Mouse (Mus musculus): ENCODE data around the gene Bcor. TPM values are rescaled to one million over a fixed set of nuclear protein-coding genes. Genes with fewer than 3 reads are reported as not detected.

Gene Bcor
- total and polyA plus RNA-seq, 2 experiments from 2014 or later = 12.9 to 45.5 TPM

DNA sequence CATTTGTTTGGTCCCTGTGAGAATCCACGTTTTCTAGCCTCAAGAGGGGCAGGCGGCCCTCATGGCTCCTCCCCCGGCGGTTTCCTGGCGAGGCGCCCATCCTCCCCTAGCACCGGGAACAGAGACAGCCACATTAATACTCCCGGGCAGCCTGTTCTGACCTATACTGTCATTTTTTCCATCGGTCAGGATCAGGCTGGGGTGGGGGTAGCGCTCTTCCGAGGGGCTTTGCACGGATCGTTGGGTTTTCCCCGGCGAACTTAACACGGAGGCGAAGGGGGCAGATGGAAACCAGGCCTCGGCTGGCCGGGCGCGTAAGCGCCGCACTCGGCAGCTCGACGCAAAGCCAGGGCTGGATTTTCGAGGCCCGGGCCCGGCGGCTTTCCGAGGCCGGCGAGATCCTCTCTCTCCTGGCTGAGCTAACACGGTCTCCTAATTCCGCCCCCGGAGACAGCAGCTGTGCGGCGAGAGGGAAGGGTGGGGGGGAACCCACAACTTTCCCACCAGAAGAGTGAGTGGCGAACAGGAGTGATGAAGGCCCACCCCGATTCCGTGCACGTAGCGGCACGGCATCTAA, 1.8 kb downstream of the Bcor start:
- no peaks in the 10 kb centered on the region for H3K36me3 ChIP-seq (ENCODE audit: insufficient read depth, low read length)
- H3K9me3 ChIP-seq (ENCODE audit: low read length) = no peaks in the 10 kb centered on the region
- no peak overlapping the region for H3K27ac ChIP-seq (ENCODE audit: low read depth, low read length)
- no peaks in the 10 kb centered on the region for H3K4me1 ChIP-seq (ENCODE audit: insufficient read depth, low read length)
- DNase-seq (ENCODE audit: low spot score) = peak; percentile 52
- H3K9ac ChIP-seq (replicated peaks; ENCODE audit: low read length, poor library complexity, severe bottlenecking) = no peak overlapping the region
- H3K4me3 ChIP-seq (ENCODE audit: low read depth, low read length) = peak overlapping the region; percentile 44
- WGBS = 7% methylated on average over 42 of the region's 44 CpGs
- peak overlapping the region; percentile 66 for H3K4me2 ChIP-seq (ENCODE audit: low read depth, low read length, poor library complexity, severe bottlenecking)
- H3K27me3 ChIP-seq (ENCODE audit: insufficient read depth, low read length) = peaks cover 19% of the 10 kb centered on the region; the same call in 1 of the 2 replicates
- ATAC-seq (ENCODE audit: low FRiP score) = peak; percentile 31; the same call in 1 of the 2 replicates
- TF ChIP-seq CTCF (IDR thresholded peaks at IDR 0.05) = no peak

DNA sequence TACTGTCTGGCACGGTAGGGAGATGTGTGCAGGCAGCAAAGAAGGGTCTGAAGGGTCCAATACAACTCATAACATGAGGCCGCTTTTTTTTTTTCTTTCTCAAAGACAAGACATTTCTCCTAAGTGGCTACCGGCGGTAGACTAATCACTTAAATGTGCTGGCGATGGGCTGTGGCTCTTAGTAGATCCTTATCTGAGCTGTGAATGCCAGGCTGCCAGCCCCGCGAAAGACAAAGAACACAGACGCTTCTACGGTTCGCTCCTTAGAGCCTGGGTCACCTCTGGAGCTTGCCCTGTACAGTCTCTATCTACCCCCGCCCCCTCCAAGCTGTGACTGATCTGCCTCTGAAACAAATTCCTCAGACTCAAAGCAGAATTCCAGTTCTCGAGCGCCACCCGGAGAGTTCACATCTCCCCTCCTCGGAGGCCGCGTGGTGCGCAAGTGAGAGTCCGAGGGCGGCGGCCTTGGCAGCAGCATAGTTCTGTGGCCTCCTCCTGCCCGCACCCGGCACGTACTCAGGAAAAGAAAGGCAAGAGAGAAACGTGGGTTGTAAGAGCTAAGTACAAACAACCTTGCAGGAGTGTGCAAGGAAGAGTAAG, 2.7 kb downstream of the Bcor start:
- Histone ChIP-seq H3K4me1 (ENCODE audit: insufficient read depth, low read length) (no peaks in the 10 kb centered on the region), H3K9me3 (ENCODE audit: low read length) (no peaks in the 10 kb centered on the region), H3K4me3 (ENCODE audit: low read depth, low read length) (no peak overlapping the region), H3K4me2 (ENCODE audit: low read depth, low read length, poor library complexity, severe bottlenecking) (peak overlapping the region; percentile 66; the same call in 1 of the 2 replicates), H3K36me3 (ENCODE audit: insufficient read depth, low read length) (no peaks in the 10 kb centered on the region), H3K27me3 (ENCODE audit: insufficient read depth, low read length) (peaks cover 19% of the 10 kb centered on the region; the same call in 1 of the 2 replicates), H3K27ac (ENCODE audit: low read depth, low read length) (no peak overlapping the region), H3K9ac (replicated peaks; ENCODE audit: low read length, poor library complexity, severe bottlenecking) (no peak overlapping the region)
- no peak for ATAC-seq (ENCODE audit: low FRiP score)
- 13% methylated on average over 25 of the region's 25 CpGs for WGBS
- no peak for TF ChIP-seq CTCF (IDR thresholded peaks at IDR 0.05)
- no peak for DNase-seq (ENCODE audit: low spot score)

DNA sequence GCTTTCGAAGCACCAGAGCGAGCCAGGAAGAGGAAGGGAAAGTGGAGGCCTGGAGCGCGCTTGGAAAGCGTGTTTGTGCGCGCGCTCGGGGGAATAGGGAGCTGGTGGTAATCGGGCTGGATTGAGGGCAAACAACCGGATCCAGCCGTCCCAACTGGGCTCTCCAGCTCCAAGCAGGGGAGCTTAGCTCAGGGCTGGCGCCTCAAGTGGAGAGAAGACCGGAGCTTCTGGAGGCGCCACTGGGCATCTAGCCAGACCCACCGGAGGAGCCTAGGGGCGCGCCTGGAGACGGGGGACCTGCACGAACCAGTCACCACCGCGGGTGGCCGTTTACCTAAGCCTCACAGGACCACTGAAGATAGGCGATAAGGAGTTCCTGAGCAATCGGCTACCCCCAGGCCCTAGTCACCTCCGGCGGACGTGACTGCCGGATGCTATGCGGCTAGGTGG, 4.3 kb downstream of the Bcor start:
- 11% methylated on average over 20 of the region's 30 CpGs for WGBS

DNA sequence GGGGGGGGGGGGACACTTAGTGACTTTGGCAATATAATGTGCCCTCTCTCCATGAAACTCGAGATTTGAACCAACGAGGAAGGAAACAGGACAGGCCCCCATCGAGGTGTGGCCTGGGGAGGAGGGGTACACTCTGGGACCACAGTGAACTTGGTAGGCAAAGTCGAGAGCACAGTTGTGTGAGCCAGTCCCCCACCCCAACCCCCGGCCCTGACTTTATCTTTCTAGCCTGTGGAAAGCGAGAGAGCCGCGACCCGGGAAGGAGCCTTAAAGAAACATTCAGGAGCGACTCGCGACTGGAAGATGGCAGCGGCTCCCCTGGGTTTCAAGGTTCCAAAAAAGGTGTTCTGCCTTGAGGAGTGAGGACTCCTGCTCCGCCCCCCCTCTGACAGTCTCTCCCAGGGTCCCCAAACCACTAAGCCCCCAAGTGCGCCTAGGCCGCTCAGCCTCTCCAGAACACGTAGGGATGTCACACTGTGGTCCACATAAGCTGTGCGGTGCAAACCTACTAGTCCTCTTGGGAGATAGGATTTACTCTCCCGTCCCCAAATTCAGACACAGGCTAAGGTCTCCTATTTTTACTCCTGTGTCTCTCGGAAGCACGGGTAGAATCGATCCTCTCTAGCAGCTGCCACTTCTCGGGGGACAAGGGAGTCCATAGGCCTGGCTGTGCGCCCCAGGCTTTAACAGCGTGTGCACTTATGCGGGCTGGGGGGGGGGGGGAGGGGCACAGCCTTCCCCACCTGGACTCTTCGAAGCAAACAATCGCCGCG, 4.9 kb downstream of the Bcor start:
- H3K4me1 ChIP-seq (ENCODE audit: insufficient read depth, low read length) = no peaks in the 10 kb centered on the region
- 23% methylated on average over 27 of the region's 30 CpGs for WGBS

More for the DNA sequence above, 4.3 kb downstream of the Bcor start:
- H3K27ac ChIP-seq (ENCODE audit: low read depth, low read length) = no peak overlapping the region
- no peaks in the 10 kb centered on the region for H3K36me3 ChIP-seq (ENCODE audit: insufficient read depth, low read length)
- TF ChIP-seq CTCF (IDR thresholded peaks at IDR 0.05) = peak; percentile 19; the same call in 1 of the 2 replicates
- H3K4me2 ChIP-seq (ENCODE audit: low read depth, low read length, poor library complexity, severe bottlenecking) = peak overlapping the region; percentile 42
- no peaks in the 10 kb centered on the region for H3K4me1 ChIP-seq (ENCODE audit: insufficient read depth, low read length)
- ATAC-seq (ENCODE audit: low FRiP score) (no peak), DNase-seq (ENCODE audit: low spot score) (no peak)
- H3K9me3 ChIP-seq (ENCODE audit: low read length) = no peaks in the 10 kb centered on the region
- H3K4me3 ChIP-seq (ENCODE audit: low read depth, low read length) = peak overlapping the region; percentile 20; the same call in 1 of the 2 replicates
- H3K9ac ChIP-seq (replicated peaks; ENCODE audit: low read length, poor library complexity, severe bottlenecking) = no peak overlapping the region
- peaks cover 19% of the 10 kb centered on the region; the same call in 1 of the 2 replicates for H3K27me3 ChIP-seq (ENCODE audit: insufficient read depth, low read length)

DNA sequence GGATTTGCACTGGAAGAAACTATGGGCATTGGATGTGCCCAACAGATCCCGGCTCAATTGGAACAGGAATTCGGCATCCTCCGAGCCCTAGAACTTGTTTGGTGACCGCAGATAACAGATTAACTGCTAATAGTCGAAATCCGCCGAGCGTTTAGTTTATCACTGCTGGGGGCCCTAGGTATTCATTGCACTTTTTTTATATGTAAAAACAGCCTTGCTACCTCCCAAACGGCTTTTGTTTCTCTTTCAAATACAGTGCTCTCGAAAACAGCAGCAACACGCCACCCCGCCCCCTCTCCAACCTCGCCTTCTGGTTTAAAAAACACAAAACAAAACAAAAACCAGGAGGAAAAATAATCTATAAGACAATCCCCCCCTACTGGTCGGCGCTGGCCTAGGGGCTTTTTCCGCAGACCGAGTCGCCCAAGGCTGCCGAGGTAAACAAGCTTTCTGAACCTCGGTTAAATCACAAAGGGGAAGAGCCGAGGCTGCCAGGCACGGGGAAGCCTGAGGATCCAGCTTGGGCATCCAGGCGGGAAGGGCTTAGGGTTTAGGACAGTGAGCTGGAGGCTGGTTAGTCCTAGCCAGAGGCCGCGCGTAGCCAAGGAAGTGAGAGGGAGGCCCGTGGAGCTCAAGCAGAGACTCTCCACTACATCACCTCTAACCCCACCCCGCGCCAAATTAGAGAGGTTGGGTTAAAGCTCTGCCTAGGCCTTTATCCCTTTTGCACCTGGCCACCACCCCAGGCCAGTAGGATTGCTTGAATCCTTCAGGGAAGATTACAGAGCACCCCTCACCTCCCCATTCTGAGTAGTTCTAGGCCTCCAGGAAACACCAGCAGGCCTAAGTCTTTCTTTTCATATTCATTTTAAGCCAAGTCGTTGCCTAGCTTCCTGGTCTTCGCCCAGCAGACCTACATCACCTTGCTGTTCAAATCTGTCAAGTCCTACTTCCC, 6.7 kb downstream of the Bcor start:
- DNase-seq (ENCODE audit: low spot score) = no peak
- Histone ChIP-seq H3K27ac (ENCODE audit: low read depth, low read length) (no peak overlapping the region), H3K27me3 (ENCODE audit: insufficient read depth, low read length) (peaks cover 19% of the 10 kb centered on the region; the same call in 1 of the 2 replicates), H3K9ac (replicated peaks; ENCODE audit: low read length, poor library complexity, severe bottlenecking) (no peak overlapping the region), H3K9me3 (ENCODE audit: low read length) (no peaks in the 10 kb centered on the region), H3K4me3 (ENCODE audit: low read depth, low read length) (no peak overlapping the region), H3K36me3 (ENCODE audit: insufficient read depth, low read length) (no peaks in the 10 kb centered on the region), H3K4me2 (ENCODE audit: low read depth, low read length, poor library complexity, severe bottlenecking) (no peak overlapping the region), H3K4me1 (ENCODE audit: insufficient read depth, low read length) (no peaks in the 10 kb centered on the region)
- peak; percentile 31 for TF ChIP-seq CTCF (IDR thresholded peaks at IDR 0.05)
- ATAC-seq (ENCODE audit: low FRiP score) = no peak
- 29% methylated on average over 31 of the region's 31 CpGs for WGBS

More for the DNA sequence above, 4.9 kb downstream of the Bcor start:
- no peak overlapping the region for H3K27ac ChIP-seq (ENCODE audit: low read depth, low read length)
- no peaks in the 10 kb centered on the region for H3K36me3 ChIP-seq (ENCODE audit: insufficient read depth, low read length)
- H3K9ac ChIP-seq (replicated peaks; ENCODE audit: low read length, poor library complexity, severe bottlenecking) = no peak overlapping the region
- no peak for DNase-seq (ENCODE audit: low spot score)
- H3K4me3 ChIP-seq (ENCODE audit: low read depth, low read length) = peak overlapping the region; percentile 20; the same call in 1 of the 2 replicates
- no peaks in the 10 kb centered on the region for H3K9me3 ChIP-seq (ENCODE audit: low read length)
- H3K27me3 ChIP-seq (ENCODE audit: insufficient read depth, low read length) = peaks cover 19% of the 10 kb centered on the region; the same call in 1 of the 2 replicates
- H3K4me2 ChIP-seq (ENCODE audit: low read depth, low read length, poor library complexity, severe bottlenecking) = peak overlapping the region; percentile 42
- TF ChIP-seq CTCF (IDR thresholded peaks at IDR 0.05) = no peak
- no peak for ATAC-seq (ENCODE audit: low FRiP score)
